Mouse (Mus musculus): ENCODE data around the gene Neto2.

DNA sequence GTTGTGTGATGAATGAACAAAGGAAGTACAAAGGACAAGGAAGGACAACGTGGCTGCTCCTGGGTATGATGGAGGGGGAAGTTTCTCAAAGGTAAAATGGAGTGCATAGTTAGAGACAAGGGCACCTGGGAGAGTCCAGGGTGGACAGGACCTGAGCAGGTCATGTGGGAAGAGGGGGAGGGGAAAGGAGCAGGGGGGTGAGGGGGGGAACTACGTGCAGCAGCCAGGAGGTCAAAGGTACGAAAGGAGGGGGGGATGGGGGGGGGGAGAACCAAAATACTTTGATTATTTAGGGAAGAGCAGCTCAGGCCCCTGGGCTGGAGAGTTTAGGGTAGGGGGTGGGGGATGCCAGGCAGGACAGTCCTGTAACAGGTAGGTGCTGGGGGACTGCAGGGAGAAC, 105.7 kb downstream of the Neto2 start:
- TF ChIP-seq CTCF (IDR thresholded peaks at IDR 0.05; ENCODE audit: control insufficient read depth, insufficient read depth, insufficient read length) (no peak), CEBPB (IDR thresholded peaks at IDR 0.05; ENCODE audit: low read depth) (no peak), MAX (IDR thresholded peaks at IDR 0.05) (no peak), MYOD1 (IDR thresholded peaks at IDR 0.05; ENCODE audit: control insufficient read depth, insufficient read length, low read depth) (no peak)
